Mouse (Mus musculus) liver, embryonic 15.5 days (tissue): ENCODE data around the gene Glrx2. TPM values are rescaled to one million over a fixed set of nuclear protein-coding genes. Genes with fewer than 3 reads are reported as not detected.

Source experiments
- ATAC-seq: fragments of 200-750 bp; cut with Nextera tagmentation; 2 replicates; pipeline ENCODE4 v1.8.0; 2017; ENCODE audit warnings: moderate number of reproducible peaks, mild to moderate bottlenecking, moderate library complexity; ENCODE audit not compliant: insufficient read depth
- H3K27ac ChIP-seq: fragments of 300-500 bp; sonication (generic); replicated peaks from 2 replicates; pipeline ENCODE4 v1.5.1; 2015; ENCODE audit warnings: mild to moderate bottlenecking, inconsistent platforms
- H3K27me3 ChIP-seq: fragments of 300-500 bp; sonication (generic); 2 replicates; pipeline ENCODE4 v1.6.1; 2015; ENCODE audit warnings: mild to moderate bottlenecking, inconsistent platforms
- H3K36me3 ChIP-seq: fragments of 300-500 bp; sonication (generic); replicated peaks from 2 replicates; pipeline ENCODE4 v1.6.1; 2015; ENCODE audit warnings: moderate library complexity, mild to moderate bottlenecking, inconsistent platforms
- H3K4me1 ChIP-seq: fragments of 300-500 bp; sonication (generic); replicated peaks from 2 replicates; pipeline ENCODE4 v1.6.1; 2015; ENCODE audit warnings: inconsistent platforms
- H3K4me2 ChIP-seq: fragments of 300-500 bp; sonication (generic); 2 replicates; pipeline ENCODE4 v1.6.1; 2015; ENCODE audit warnings: moderate library complexity, mild to moderate bottlenecking, inconsistent platforms
- H3K4me3 ChIP-seq: fragments of 300-500 bp; sonication (generic); replicated peaks from 2 replicates; pipeline ENCODE4 v1.5.1; 2015; ENCODE audit warnings: mild to moderate bottlenecking, inconsistent platforms
- H3K9ac ChIP-seq: fragments of 300-500 bp; sonication (generic); 2 replicates; pipeline ENCODE4 v1.6.1; 2015; ENCODE audit warnings: moderate library complexity, mild to moderate bottlenecking, inconsistent platforms
- H3K9me3 ChIP-seq: fragments of 300-500 bp; sonication (generic); replicated peaks from 2 replicates; pipeline ENCODE4 v1.6.1; 2016; ENCODE audit warnings: inconsistent platforms
- WGBS: fragments of 180-500 bp; shearing (Covaris S2); methylation state at CpG from one replicate; pipeline ENCODE4 v1.1.7; 2015; ENCODE audit warnings: mixed read lengths; ENCODE audit not compliant: insufficient replicate concordance; 5-methylcytosine and 5-hydroxymethylcytosine counted together
- polyA plus RNA-seq: library from polyadenylated mRNA; unstranded; fragments of >200 nt; fragmentation: Nextera tagmentation; extraction: Ambion mirVana; gene quantifications from 2 replicates; pipeline ENCODE4 v1.2.1, GENCODE M21; 2015

Gene Glrx2
- polyA plus RNA-seq, 1 experiment from 2014 or later: 51.2 TPM

GRCm38 (mm10) chr1:143745871-143746270 lies 29.7 kb downstream of the Glrx2 start:
- no peak overlapping the region for H3K27ac ChIP-seq
- peaks cover 38% of the 10 kb centered on the region for H3K36me3 ChIP-seq
- H3K4me1 ChIP-seq: peaks cover 20% of the 10 kb centered on the region
- WGBS: 83% methylated on average over 10 of the region's 10 CpGs
- no peak overlapping the region for H3K4me3 ChIP-seq
- H3K27me3 ChIP-seq: no peaks in the 10 kb centered on the region
- no peaks in the 10 kb centered on the region for H3K9me3 ChIP-seq
- H3K9ac ChIP-seq: no peak overlapping the region
- ATAC-seq: no peak
- H3K4me2 ChIP-seq: no peak overlapping the region

- peak; percentile 47; the same call in 1 of the 2 replicates for ATAC-seq
- WGBS: 67% methylated on average over 8 of the region's 8 CpGs
Measured at GRCm38 (mm10) chr1:143762159-143762558, 46.0 kb downstream of the Glrx2 start.

GRCm38 (mm10) chr1:143764443-143764842 lies 48.3 kb downstream of the Glrx2 start:
- Histone ChIP-seq H3K4me1 (no peaks in the 10 kb centered on the region), H3K27me3 (no peaks in the 10 kb centered on the region), H3K4me3 (no peak overlapping the region), H3K36me3 (no peaks in the 10 kb centered on the region), H3K9me3 (no peaks in the 10 kb centered on the region), H3K9ac (no peak overlapping the region), H3K27ac (no peak overlapping the region), H3K4me2 (no peak overlapping the region)
- WGBS: 59% methylated on average over 1 of the region's 1 CpGs
- ATAC-seq: no peak

More at GRCm38 (mm10) chr1:143762159-143762558, 46.0 kb downstream of the Glrx2 start:
- no peaks in the 10 kb centered on the region; the same call in 1 of the 2 replicates for H3K36me3 ChIP-seq
- H3K4me2 ChIP-seq: no peak overlapping the region
- no peaks in the 10 kb centered on the region for H3K4me1 ChIP-seq
- no peak overlapping the region for H3K27ac ChIP-seq
- no peaks in the 10 kb centered on the region for H3K9me3 ChIP-seq
- no peak overlapping the region for H3K4me3 ChIP-seq
- H3K9ac ChIP-seq: no peak overlapping the region
- no peaks in the 10 kb centered on the region for H3K27me3 ChIP-seq

GRCm38 (mm10) chr1:143765801-143766200 lies 49.7 kb downstream of the Glrx2 start:
- Histone ChIP-seq H3K27ac (no peak overlapping the region), H3K4me2 (no peak overlapping the region), H3K27me3 (no peaks in the 10 kb centered on the region), H3K9me3 (no peaks in the 10 kb centered on the region), H3K4me1 (no peaks in the 10 kb centered on the region), H3K9ac (no peak overlapping the region), H3K36me3 (no peaks in the 10 kb centered on the region), H3K4me3 (no peak overlapping the region)
- WGBS: 72% methylated on average over 4 of the region's 4 CpGs
- ATAC-seq: no peak

- H3K4me3 ChIP-seq: no peak overlapping the region
- no peaks in the 10 kb centered on the region for H3K36me3 ChIP-seq
- no peak for ATAC-seq
- 80% methylated on average over 6 of the region's 6 CpGs for WGBS
- H3K4me1 ChIP-seq: no peaks in the 10 kb centered on the region
- H3K27me3 ChIP-seq: no peaks in the 10 kb centered on the region
- no peak overlapping the region for H3K4me2 ChIP-seq
- H3K9ac ChIP-seq: no peak overlapping the region
- no peak overlapping the region for H3K27ac ChIP-seq
- H3K9me3 ChIP-seq: no peaks in the 10 kb centered on the region
Measured at GRCm38 (mm10) chr1:143766238-143766637, 50.1 kb downstream of the Glrx2 start.

- no peak for ATAC-seq
- H3K27me3 ChIP-seq: peaks cover 18% of the 10 kb centered on the region
- no peak overlapping the region for H3K27ac ChIP-seq
- no peaks in the 10 kb centered on the region for H3K36me3 ChIP-seq
- no peak overlapping the region for H3K9ac ChIP-seq
- no peak overlapping the region for H3K4me2 ChIP-seq
- 78% methylated on average over 20 of the region's 20 CpGs for WGBS
- no peaks in the 10 kb centered on the region for H3K4me1 ChIP-seq
- no peaks in the 10 kb centered on the region for H3K9me3 ChIP-seq
- H3K4me3 ChIP-seq: no peak overlapping the region
Measured at GRCm38 (mm10) chr1:143770444-143771109, 54.4 kb downstream of the Glrx2 start.

GRCm38 (mm10) chr1:143773082-143773481 lies 56.9 kb downstream of the Glrx2 start:
- no peak overlapping the region for H3K4me2 ChIP-seq
- no peak overlapping the region for H3K9ac ChIP-seq
- peaks cover 9% of the 10 kb centered on the region for H3K4me1 ChIP-seq
- no peaks in the 10 kb centered on the region for H3K9me3 ChIP-seq
- ATAC-seq: no peak
- H3K36me3 ChIP-seq: no peaks in the 10 kb centered on the region
- peaks cover 30% of the 10 kb centered on the region for H3K27me3 ChIP-seq
- 64% methylated on average over 7 of the region's 7 CpGs for WGBS
- no peak overlapping the region for H3K27ac ChIP-seq
- no peak overlapping the region for H3K4me3 ChIP-seq

- no peak overlapping the region for H3K9ac ChIP-seq
- H3K4me2 ChIP-seq: no peak overlapping the region
- H3K9me3 ChIP-seq: no peaks in the 10 kb centered on the region
- ATAC-seq: no peak
- H3K4me3 ChIP-seq: no peak overlapping the region
- H3K27ac ChIP-seq: no peak overlapping the region
- H3K4me1 ChIP-seq: peaks cover 16% of the 10 kb centered on the region
- peaks cover 30% of the 10 kb centered on the region for H3K27me3 ChIP-seq
- no peaks in the 10 kb centered on the region for H3K36me3 ChIP-seq
- WGBS: 20% methylated on average over 6 of the region's 6 CpGs
Measured at GRCm38 (mm10) chr1:143773909-143774308, 57.8 kb downstream of the Glrx2 start.

GRCm38 (mm10) chr1:143776446-143777411 lies 60.6 kb downstream of the Glrx2 start, which contains the start of the genes Trove2 and Uchl5:
Gene Trove2 (minus strand): TSS chr1:143777068.
Gene Uchl5 (plus strand): TSS chr1:143777272.
- peak; percentile 96 for ATAC-seq
- Histone ChIP-seq H3K27ac (peak within 1 kb of the TSS; percentile 86), H3K36me3 (peaks cover 11% of the 10 kb centered on the region; the same call in 1 of the 2 replicates), H3K4me3 (peak within 1 kb of the TSS; percentile 99), H3K4me2 (peak within 1 kb of the TSS; percentile 92), H3K9ac (peak within 1 kb of the TSS; percentile 95), H3K27me3 (peaks cover 30% of the 10 kb centered on the region), H3K4me1 (peaks cover 21% of the 10 kb centered on the region), H3K9me3 (no peaks in the 10 kb centered on the region)
- WGBS: under 1% methylated on average over 83 of the region's 84 CpGs

GRCm38 (mm10) chr1:143777558-143778218 lies 61.5 kb downstream of the Glrx2 start:
- peaks cover 21% of the 10 kb centered on the region for H3K4me1 ChIP-seq
- H3K27me3 ChIP-seq: peaks cover 30% of the 10 kb centered on the region
- under 1% methylated on average over 39 of the region's 39 CpGs for WGBS
- no peaks in the 10 kb centered on the region for H3K9me3 ChIP-seq
- H3K9ac ChIP-seq: peak overlapping the region; percentile 95
- peak overlapping the region; percentile 92 for H3K4me2 ChIP-seq
- peak; percentile 40 for ATAC-seq
- H3K4me3 ChIP-seq: peak overlapping the region; percentile 99
- peak overlapping the region; percentile 86 for H3K27ac ChIP-seq
- H3K36me3 ChIP-seq: peaks cover 11% of the 10 kb centered on the region; the same call in 1 of the 2 replicates
